Mouse (Mus musculus): ENCODE measurements around the gene Skint9.
"Not testable (repeated sequence)": the region's sequence is repeated elsewhere in the genome, so short reads cannot be mapped to it uniquely, and the experiment has no call there.

Gene Skint9

DNA sequence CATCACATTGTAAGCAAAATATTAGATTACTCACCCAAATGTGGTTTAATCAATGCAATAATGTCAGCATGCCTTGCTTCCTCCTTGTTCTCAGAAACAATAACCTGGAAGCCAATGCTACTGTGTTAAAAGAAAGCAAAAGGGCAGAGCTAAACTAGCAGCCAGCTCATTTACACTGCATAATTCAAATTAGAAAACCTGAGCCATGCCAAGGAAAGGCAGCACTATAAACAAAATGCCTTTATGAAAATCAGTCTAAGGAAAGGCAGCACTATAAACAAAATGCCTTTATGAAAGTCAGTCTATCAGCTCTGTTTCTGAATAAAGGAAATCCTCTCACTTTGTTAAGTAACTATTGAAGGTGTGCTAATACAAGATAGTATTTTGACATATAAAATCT, at the start of gene Skint9:
Gene Skint9, minus strand, starts transcription at position 101 of the 400 bp plus-strand sequence.
- no peak for DNase-seq (ENCODE audit: low read depth, low spot score)

DNA sequence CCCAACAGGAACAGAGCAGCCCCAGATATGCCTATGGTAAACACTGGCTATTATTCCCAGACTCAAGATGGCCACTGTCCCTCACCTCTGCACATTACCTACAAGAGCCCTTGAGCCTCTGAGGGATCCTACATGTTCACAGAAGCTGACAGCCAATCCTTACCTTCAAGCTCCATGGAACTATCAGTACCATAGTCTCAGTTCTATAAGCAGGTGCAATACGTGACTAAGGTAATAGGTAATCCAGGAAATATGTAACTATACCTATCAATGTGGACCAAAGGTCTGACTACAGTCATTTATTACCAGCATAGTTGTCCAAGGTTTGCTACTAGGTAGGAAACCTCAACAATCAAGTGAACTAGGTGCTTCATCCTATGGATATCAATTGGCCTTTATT, 1.1 kb downstream of the Skint9 start:
- DNase-seq (ENCODE audit: low read depth, low spot score): no peak

DNA sequence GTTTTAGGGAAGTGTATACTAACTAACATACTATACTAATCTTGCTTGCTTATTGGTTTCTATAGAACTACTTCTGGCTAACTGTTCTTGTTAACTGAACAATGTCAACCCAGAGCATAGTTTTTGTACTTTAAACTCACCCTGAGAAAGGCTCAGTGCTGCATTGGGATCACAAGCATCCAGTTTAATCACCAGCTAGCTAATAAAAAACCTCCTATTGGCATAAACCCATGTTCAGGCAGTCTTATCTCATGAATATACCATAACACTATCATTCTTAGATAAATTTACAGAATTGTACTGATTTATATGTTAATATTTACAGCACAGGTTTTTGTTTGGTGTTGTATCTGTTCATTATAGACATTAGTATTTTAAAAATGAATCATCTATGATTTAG, 1.6 kb downstream of the Skint9 start:
- no peak for DNase-seq (ENCODE audit: low read depth, low spot score)

DNA sequence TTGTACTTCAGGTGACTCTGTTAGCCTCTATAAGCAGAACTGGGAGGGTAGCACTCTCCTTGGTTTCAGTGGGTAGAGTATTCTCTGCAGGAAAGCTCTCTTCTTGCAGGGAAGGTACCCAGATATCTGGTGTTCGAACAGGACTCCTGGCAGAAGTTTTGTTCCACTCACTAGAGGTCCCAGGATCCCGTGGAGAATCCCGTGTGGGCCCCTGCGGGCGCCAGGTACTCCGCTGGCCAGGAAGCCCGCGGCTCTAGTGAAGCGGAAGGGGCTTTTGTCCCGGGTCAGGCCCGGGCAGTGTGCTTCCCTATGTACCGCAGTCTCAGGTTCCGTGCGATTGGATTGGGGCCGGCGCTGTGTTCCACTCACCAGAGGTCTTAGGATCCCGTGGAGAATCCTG, 84.7 kb downstream of the Skint9 start:
- DNase-seq (ENCODE audit: low read depth, low spot score): not testable (repeated sequence)

Data from CD4-positive, CD25-positive, alpha-beta regulatory T cell, adult 2 months (primary cell).